In the genomic region with DNA sequence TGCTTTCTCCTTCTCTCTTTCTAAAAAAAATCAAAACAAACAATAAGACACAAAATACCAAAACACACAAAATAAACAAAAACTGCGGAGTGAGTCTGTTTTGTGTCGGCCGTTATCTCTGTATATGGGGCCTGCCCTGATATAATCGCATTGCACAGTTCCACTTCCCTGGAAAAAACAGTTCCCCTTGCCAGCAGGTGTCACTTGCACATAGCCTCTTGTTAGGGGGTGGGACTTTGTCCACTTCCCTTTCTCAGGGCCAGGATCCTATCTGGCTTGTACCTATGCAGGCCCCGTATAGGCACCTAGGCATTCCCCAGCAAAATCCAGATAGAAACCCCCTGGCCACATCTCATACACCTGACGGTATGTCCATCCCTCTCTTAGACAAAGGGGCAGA, we compare ENCODE assay signal across 27 mouse cellular contexts.
A peak's percentile ranks its signal among the peaks of the same experiment; 100 is the strongest.
DNase-seq lines count a peak whose midpoint lies in the region; ATAC-seq and TF ChIP-seq lines count a peak whose summit lies in the region.
"Had no signal": no experiment of that assay in that cellular context is flagged by ENCODE, and none has a peak within 500 bp of the region (broad histone marks: within the 10 kb centered on the region; RNA-seq: fewer than 3 reads in every experiment).

No protein-coding gene starts in this region.

- in situ Hi-C loops in CH12.LX (cut with MboI; ENCODE audit: low pct_ligation_motif_present, low pct_unique_long_range_greater_than_20kb, low sequenced_read_pairs) = no loop called here

- H3K4me2 ChIP-seq in intestine, postnatal 0 days (replicated peaks; ENCODE audit: low read depth) = no peak overlapping the region
- no peak overlapping the region for H3K4me2 ChIP-seq in intestine, embryonic 15.5 days (replicated peaks)
- no peak overlapping the region for H3K4me2 ChIP-seq in CH12.LX (ENCODE audit: insufficient read depth, low read depth, poor library complexity, severe bottlenecking)
- H3K4me2 ChIP-seq in hindbrain, postnatal 0 days (ENCODE audit: low read depth, low read length) = no peak overlapping the region
- H3K4me2 ChIP-seq: embryonic facial prominence, embryonic 12.5 days; embryonic facial prominence, embryonic 15.5 days; forebrain, embryonic 15.5 days; heart, embryonic 12.5 days; heart, embryonic 15.5 days; hindbrain, embryonic 12.5 days; hindbrain, embryonic 15.5 days had no signal

- TF ChIP-seq CTCF in intestine, postnatal 0 days (IDR thresholded peaks at IDR 0.05; ENCODE audit: low read depth) = 0 out of 2 replicates have a peak, but pooled peaks have one; percentile 10
- peak in 1 of 2 experiments; percentile 35; a peak in 2 of 4 replicates for TF ChIP-seq CTCF in CH12.LX (conservative IDR thresholded peaks at IDR 0.05 in 1 of 2, IDR thresholded peaks at IDR 0.05 in 1 of 2; ENCODE audit: low read depth in 2 of 2, low read length in 2 of 2)
- no peak for TF ChIP-seq CTCF in hindbrain, postnatal 0 days (IDR thresholded peaks at IDR 0.05; ENCODE audit: low read depth)

- H3K79me2 ChIP-seq in CH12.LX (replicated peaks; ENCODE audit: control insufficient read depth, extremely low read depth, insufficient read depth, poor library complexity, severe bottlenecking) = no peaks in the 10 kb centered on the region

- H3K9ac ChIP-seq in intestine, postnatal 0 days (ENCODE audit: low read depth, low read length) = no peak overlapping the region
- no peak overlapping the region for H3K9ac ChIP-seq in intestine, embryonic 15.5 days
- H3K9ac ChIP-seq in CH12.LX (ENCODE audit: insufficient read depth, low read depth) = no peak overlapping the region
- H3K9ac ChIP-seq in hindbrain, postnatal 0 days (replicated peaks; ENCODE audit: low read length) = no peak overlapping the region
- H3K9ac ChIP-seq: embryonic facial prominence, embryonic 12.5 days; embryonic facial prominence, embryonic 15.5 days; forebrain, embryonic 15.5 days; heart, embryonic 12.5 days; heart, embryonic 15.5 days; hindbrain, embryonic 12.5 days; hindbrain, embryonic 15.5 days had no signal

- DNase-seq in CH12.LX (ENCODE audit: extremely low read depth) = peak; percentile 32
- DNase-seq in hindbrain, postnatal 0 days (ENCODE audit: low spot score) = no peak
- no peak for DNase-seq in left cerebral cortex, adult 9 months (ENCODE audit: low spot score in 2 of 2)
- DNase-seq in left cerebral cortex, postnatal 36 days (ENCODE audit: low spot score in 2 of 2) = no peak
- DNase-seq: adrenal gland, postnatal 10 days; adrenal gland, postnatal 36 days; cerebellum, adult 18-20 months; cerebellum, adult 9-10 months; cerebellum, postnatal 14 days; gastrocnemius, postnatal 10 days; gastrocnemius, postnatal 36 days; heart, adult 11 months; heart, postnatal 10 days; heart, postnatal 36 days had no signal

- H3K36me3 ChIP-seq in intestine, postnatal 0 days (ENCODE audit: control insufficient read depth, insufficient read depth) = no peaks in the 10 kb centered on the region
- H3K36me3 ChIP-seq in intestine, embryonic 15.5 days = no peaks in the 10 kb centered on the region
- no peaks in the 10 kb centered on the region for H3K36me3 ChIP-seq in CH12.LX (replicated peaks in 1 of 2; ENCODE audit: control insufficient read depth in 1 of 2, insufficient read depth in 1 of 2, low read length in 1 of 2)
- no peaks in the 10 kb centered on the region for H3K36me3 ChIP-seq in hindbrain, postnatal 0 days (ENCODE audit: insufficient read depth, low read length)
- H3K36me3 ChIP-seq: embryonic facial prominence, embryonic 12.5 days; embryonic facial prominence, embryonic 15.5 days; forebrain, embryonic 15.5 days; G1E; heart, embryonic 12.5 days; heart, embryonic 15.5 days; hindbrain, embryonic 12.5 days; hindbrain, embryonic 15.5 days had no signal

- ATAC-seq in intestine, postnatal 0 days = no peak
- ATAC-seq in intestine, embryonic 15.5 days = no peak
- ATAC-seq in hematopoietic stem cell, adult 5-6 weeks (replicated peaks in 1 of 2; ENCODE audit: insufficient read depth in 1 of 2, low FRiP score in 2 of 2, low TSS enrichment in 1 of 2, low read depth in 1 of 2, poor library complexity in 2 of 2, severe bottlenecking in 2 of 2) = peak; percentile 39 to 59; a peak in 3 of 4 replicates
- ATAC-seq in monocyte, adult 5-6 weeks (replicated peaks; ENCODE audit: insufficient number of reproducible peaks, low FRiP score, low TSS enrichment, poor library complexity, severe bottlenecking) = 0 out of 2 replicates have a peak, but pooled peaks have one; percentile 43
- no peak for ATAC-seq in hindbrain, postnatal 0 days
- ATAC-seq: forebrain, embryonic 15.5 days; Patski had no signal

- peak; percentile 16 for TF ChIP-seq RAD21 in CH12.LX (IDR thresholded peaks at IDR 0.05; ENCODE audit: low read depth, low read length)

- WGBS in intestine, postnatal 0 days = 55% methylated on average over 6 of the region's 6 CpGs
- 72% methylated on average over 6 of the region's 6 CpGs for WGBS in intestine, embryonic 15.5 days
- 90% methylated on average over 6 of the region's 6 CpGs for WGBS in hindbrain, postnatal 0 days

- no peaks in the 10 kb centered on the region for H3K27me3 ChIP-seq in intestine, postnatal 0 days (replicated peaks; ENCODE audit: control insufficient read depth, insufficient read depth, low read length)
- H3K27me3 ChIP-seq in intestine, embryonic 15.5 days (replicated peaks) = no peaks in the 10 kb centered on the region
- no peaks in the 10 kb centered on the region for H3K27me3 ChIP-seq in CH12.LX (replicated peaks)
- no peaks in the 10 kb centered on the region for H3K27me3 ChIP-seq in hindbrain, postnatal 0 days (ENCODE audit: insufficient read depth, low read length)
- H3K27me3 ChIP-seq: embryonic facial prominence, embryonic 12.5 days; embryonic facial prominence, embryonic 15.5 days; forebrain, embryonic 15.5 days; heart, embryonic 12.5 days; heart, embryonic 15.5 days; hindbrain, embryonic 12.5 days; hindbrain, embryonic 15.5 days had no signal

- dilution Hi-C loops in CH12.LX (cut with MboI; ENCODE audit: extremely low pct_ligation_motif_present, extremely low pct_unique_long_range_greater_than_20kb, low sequenced_read_pairs) = no loop called here

- intact Hi-C loops in left cerebral cortex, postnatal 36 days (cut with DNase I) = no loop called here

- no peak overlapping the region for H3K27ac ChIP-seq in intestine, postnatal 0 days (ENCODE audit: low read depth, low read length)
- H3K27ac ChIP-seq in intestine, embryonic 15.5 days = no peak overlapping the region
- H3K27ac ChIP-seq in CH12.LX (ENCODE audit: insufficient read depth, low read depth) = no peak overlapping the region
- H3K27ac ChIP-seq in hindbrain, postnatal 0 days = no peak overlapping the region
- H3K27ac ChIP-seq: embryonic facial prominence, embryonic 12.5 days; embryonic facial prominence, embryonic 15.5 days; forebrain, embryonic 15.5 days; heart, embryonic 15.5 days; hindbrain, embryonic 12.5 days; hindbrain, embryonic 15.5 days had no signal

- no peak overlapping the region for H3K4me3 ChIP-seq in intestine, postnatal 0 days (ENCODE audit: low read depth, low read length)
- no peak overlapping the region for H3K4me3 ChIP-seq in intestine, embryonic 15.5 days (replicated peaks)
- H3K4me3 ChIP-seq in CH12.LX (replicated peaks in 1 of 3; ENCODE audit: low read depth in 2 of 3, low read length in 2 of 3, poor library complexity in 1 of 3) = no peak overlapping the region
- H3K4me3 ChIP-seq in hindbrain, postnatal 0 days (ENCODE audit: low read length) = no peak overlapping the region
- H3K4me3 ChIP-seq: embryonic facial prominence, embryonic 12.5 days; embryonic facial prominence, embryonic 15.5 days; forebrain, embryonic 15.5 days; heart, embryonic 12.5 days; heart, embryonic 15.5 days; hindbrain, embryonic 12.5 days; hindbrain, embryonic 15.5 days had no signal

- TF ChIP-seq EP300 in CH12.LX (IDR thresholded peaks at IDR 0.05; ENCODE audit: low read length) = no peak

- no peaks in the 10 kb centered on the region for H3K4me1 ChIP-seq in intestine, postnatal 0 days (replicated peaks; ENCODE audit: control insufficient read depth, insufficient read depth, low read length)
- H3K4me1 ChIP-seq in intestine, embryonic 15.5 days (replicated peaks) = no peaks in the 10 kb centered on the region
- peaks cover 0 to 39% of the 10 kb centered on the region in 2 experiments; a peak in 2 of 4 replicates for H3K4me1 ChIP-seq in CH12.LX (ENCODE audit: control insufficient read depth in 1 of 2, insufficient read depth in 2 of 2)
- no peaks in the 10 kb centered on the region for H3K4me1 ChIP-seq in hindbrain, postnatal 0 days (ENCODE audit: insufficient read depth, low read length)
- H3K4me1 ChIP-seq: embryonic facial prominence, embryonic 12.5 days; embryonic facial prominence, embryonic 15.5 days; forebrain, embryonic 15.5 days; hindbrain, embryonic 12.5 days; hindbrain, embryonic 15.5 days had no signal

- H3K9me3 ChIP-seq in intestine, postnatal 0 days (ENCODE audit: control insufficient read depth) = no peaks in the 10 kb centered on the region
- no peaks in the 10 kb centered on the region for H3K9me3 ChIP-seq in intestine, embryonic 15.5 days
- no peaks in the 10 kb centered on the region for H3K9me3 ChIP-seq in CH12.LX (replicated peaks; ENCODE audit: low read length)
- H3K9me3 ChIP-seq in hindbrain, postnatal 0 days (ENCODE audit: low read length) = no peaks in the 10 kb centered on the region
- H3K9me3 ChIP-seq: embryonic facial prominence, embryonic 12.5 days; embryonic facial prominence, embryonic 15.5 days; forebrain, embryonic 15.5 days; heart, embryonic 12.5 days; heart, embryonic 15.5 days; hindbrain, embryonic 12.5 days; hindbrain, embryonic 15.5 days had no signal

- TF ChIP-seq POLR2A in CH12.LX (IDR thresholded peaks at IDR 0.05; ENCODE audit: low read depth, low read length) = no peak

TF ChIP-seq in CH12.LX, 34 proteins besides CTCF, POLR2A, EP300 and RAD21:
- TF ChIP-seq SMC3 (IDR thresholded peaks at IDR 0.05; ENCODE audit: low read depth, low read length) (0 out of 2 replicates have a peak, but pooled peaks have one; percentile 19), RCOR1 (conservative IDR thresholded peaks at IDR 0.05; ENCODE audit: low read depth, low read length) (no peak)

Comparison
In these comparisons a context has a peak if more than half of its experiments do, and no peak if none do; other contexts are left out.
1. ATAC-seq: peak in hematopoietic stem cell, adult 5-6 weeks (2 of 2) and monocyte, adult 5-6 weeks (single experiment); none in intestine, postnatal 0 days (single experiment), intestine, embryonic 15.5 days (single experiment) and hindbrain, postnatal 0 days (single experiment).